Mouse (Mus musculus): Measurements from ENCODE around the gene Dhx37.

The Dhx37 gene

GRCm38 (mm10) chr5:125433793-125434337 lies at the start of gene Dhx37:
Gene Dhx37 (minus strand): TSS chr5:125434121.
- peak; percentile 72 for DNase-seq (ENCODE audit: extremely low read depth, low read depth, low spot score)

GRCm38 (mm10) chr5:125482474-125482873 lies 48.6 kb upstream of the Dhx37 start:
- DNase-seq (ENCODE audit: extremely low read depth, low read depth, low spot score): no peak

DNA sequence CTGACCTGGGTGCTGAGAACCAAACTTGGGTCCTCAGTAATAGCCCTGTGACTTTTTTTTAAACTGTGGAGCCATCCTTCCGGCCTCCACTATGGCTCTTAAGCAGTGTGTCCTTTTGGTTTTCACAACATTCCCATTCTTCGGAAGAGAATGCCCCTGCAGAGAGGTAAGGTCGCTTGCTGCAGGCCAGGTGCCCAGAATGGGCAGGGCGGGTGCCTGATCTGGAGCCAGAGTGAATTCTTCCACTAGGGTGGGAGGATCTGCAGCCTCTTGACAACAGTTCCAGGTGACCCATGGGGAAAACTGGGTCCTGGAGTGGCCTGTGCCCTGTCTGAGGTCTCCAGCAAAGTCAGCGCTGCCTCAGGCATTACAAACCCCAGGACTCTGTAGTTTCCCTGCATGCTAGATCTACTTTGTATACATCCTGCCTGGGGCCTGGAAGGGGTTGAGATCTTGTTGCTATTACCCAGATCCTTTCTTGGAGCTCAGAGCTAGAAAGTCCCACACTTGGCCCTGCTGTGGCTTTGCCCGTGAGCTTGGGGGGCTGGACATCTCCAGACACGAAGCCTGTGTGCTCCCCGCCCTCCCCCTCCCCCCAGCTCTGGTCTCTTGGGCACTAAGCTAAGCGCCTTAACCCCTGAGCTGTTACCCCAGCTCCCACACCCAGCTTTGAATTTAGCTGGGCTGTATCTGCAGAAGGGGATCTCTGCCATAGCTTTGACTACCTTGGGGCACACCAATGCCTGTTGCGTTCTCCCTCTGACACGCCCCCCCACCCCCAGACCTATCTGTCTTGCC lies 46.7 kb upstream of the Dhx37 start:
- no peak for DNase-seq (ENCODE audit: extremely low read depth, low read depth, low spot score)

DNA sequence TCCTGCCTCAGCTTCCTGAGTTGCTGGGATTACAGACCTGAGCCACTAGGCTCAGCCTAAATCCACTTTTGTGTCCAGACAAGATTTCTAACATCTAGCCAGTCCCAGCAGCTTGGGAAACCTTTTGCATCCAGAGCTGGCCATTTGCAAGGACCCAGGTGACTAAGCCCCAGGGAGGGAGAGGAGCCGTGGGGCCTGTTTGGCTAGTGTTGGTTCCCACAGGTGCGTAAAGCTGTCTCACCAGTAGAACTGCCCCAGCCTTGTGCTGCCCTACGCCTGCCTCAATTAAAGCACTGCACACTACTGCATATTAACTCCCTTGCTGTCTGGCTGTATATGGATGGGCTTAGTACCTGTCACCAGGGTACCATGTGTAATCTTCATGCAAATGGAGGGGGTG lies 45.5 kb upstream of the Dhx37 start:
- peak; percentile 25 for DNase-seq (ENCODE audit: extremely low read depth, low read depth, low spot score)

DNA sequence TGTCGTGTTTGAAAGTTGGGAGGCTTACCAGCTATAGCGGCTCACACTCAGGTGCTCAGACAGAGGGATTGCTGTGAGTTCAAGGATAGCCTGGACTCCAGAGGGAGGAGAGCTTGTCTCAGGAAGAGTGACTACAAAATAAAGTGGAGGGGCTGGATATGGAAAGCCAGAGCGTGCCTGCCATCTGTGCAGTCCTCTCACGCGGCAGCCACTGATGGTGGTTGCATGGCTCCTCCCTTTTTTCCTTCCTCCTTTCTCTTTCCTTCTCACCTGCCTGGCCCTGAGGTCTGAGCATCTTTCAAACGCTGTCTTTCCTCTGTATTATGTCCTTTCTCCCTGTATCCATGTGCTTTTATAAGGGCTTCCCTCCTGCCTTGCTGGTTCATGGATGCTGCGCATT lies 44.1 kb upstream of the Dhx37 start:
- DNase-seq (ENCODE audit: extremely low read depth, low read depth, low spot score): no peak

- peak; percentile 31 for DNase-seq (ENCODE audit: extremely low read depth, low read depth, low spot score)
Observed at GRCm38 (mm10) chr5:125477533-125477932, 43.6 kb upstream of the Dhx37 start.

- no peak for DNase-seq (ENCODE audit: extremely low read depth, low read depth, low spot score)
Observed at GRCm38 (mm10) chr5:125476799-125477198, 42.9 kb upstream of the Dhx37 start.

GRCm38 (mm10) chr5:125476286-125476625 lies 42.3 kb upstream of the Dhx37 start:
- no peak for DNase-seq (ENCODE audit: extremely low read depth, low read depth, low spot score)

- peak; percentile 49 for DNase-seq (ENCODE audit: extremely low read depth, low read depth, low spot score)
Observed at GRCm38 (mm10) chr5:125475601-125476285, 41.8 kb upstream of the Dhx37 start, which contains the start of gene Aacs. Gene Aacs (plus strand): TSS chr5:125475814.

DNA sequence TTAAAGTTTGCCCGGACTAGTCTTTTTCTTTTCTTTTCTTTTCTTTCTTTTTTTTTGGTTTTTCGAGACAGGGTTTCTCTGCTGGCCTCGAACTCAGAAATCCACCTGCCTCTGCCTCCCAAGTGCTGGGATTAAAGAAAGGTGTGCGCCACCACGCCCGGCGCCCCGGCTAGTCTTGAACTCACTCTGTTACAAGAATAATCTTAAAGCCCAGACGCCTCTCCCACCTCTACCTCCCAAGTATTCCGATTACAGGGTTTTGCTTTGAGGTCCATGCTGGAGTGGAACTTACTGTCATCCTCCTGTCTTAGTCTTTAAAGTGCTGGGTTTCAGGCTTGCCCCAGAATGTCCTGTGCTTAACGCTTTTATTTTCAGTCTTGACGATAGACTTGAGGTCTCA lies 41.1 kb upstream of the Dhx37 start:
- no peak for DNase-seq (ENCODE audit: extremely low read depth, low read depth, low spot score)

DNA sequence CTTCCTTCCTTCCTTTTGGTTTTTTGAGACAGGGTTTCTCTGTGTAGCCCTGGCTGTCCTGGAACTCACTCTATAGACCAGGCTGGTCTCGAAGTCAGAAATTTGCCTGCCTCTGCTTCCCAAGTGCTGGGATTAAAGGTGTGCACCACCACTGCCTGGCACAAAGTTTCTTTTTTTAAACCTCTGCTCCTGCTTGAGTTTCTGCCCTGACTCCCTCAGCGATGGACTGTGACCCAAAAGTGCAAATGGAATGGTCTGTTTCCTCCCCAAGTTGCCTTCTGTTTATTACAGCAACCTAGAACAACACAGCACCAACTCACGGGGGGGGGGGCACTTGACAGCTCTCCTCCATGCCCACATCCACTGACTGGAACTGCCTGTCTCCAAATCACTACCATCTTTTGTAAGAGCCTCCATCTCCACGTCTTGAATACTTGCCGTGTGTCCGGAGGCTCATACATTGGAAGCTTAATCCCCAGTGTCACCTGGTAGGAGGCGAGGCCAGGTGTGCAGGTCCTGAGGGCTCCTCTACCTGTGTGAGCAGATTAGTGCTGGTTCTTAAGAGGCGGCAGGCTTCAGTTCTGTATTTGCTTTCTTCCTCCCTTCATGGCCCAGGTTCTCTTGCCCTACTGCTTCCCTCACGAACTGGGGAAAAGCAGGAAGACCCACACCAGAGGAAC lies 39.0 kb upstream of the Dhx37 start:
- DNase-seq (ENCODE audit: extremely low read depth, low read depth, low spot score): peak; percentile 59

GRCm38 (mm10) chr5:125470713-125471112 lies 36.8 kb upstream of the Dhx37 start:
- DNase-seq (ENCODE audit: extremely low read depth, low read depth, low spot score): peak; percentile 71

GRCm38 (mm10) chr5:125467261-125467660 lies 33.3 kb upstream of the Dhx37 start:
- DNase-seq (ENCODE audit: extremely low read depth, low read depth, low spot score): no peak

- no peak for DNase-seq (ENCODE audit: extremely low read depth, low read depth, low spot score)
Observed at GRCm38 (mm10) chr5:125466483-125466882, 32.6 kb upstream of the Dhx37 start.

GRCm38 (mm10) chr5:125465701-125466106 lies 31.8 kb upstream of the Dhx37 start:
- DNase-seq (ENCODE audit: extremely low read depth, low read depth, low spot score): peak; percentile 67

DNA sequence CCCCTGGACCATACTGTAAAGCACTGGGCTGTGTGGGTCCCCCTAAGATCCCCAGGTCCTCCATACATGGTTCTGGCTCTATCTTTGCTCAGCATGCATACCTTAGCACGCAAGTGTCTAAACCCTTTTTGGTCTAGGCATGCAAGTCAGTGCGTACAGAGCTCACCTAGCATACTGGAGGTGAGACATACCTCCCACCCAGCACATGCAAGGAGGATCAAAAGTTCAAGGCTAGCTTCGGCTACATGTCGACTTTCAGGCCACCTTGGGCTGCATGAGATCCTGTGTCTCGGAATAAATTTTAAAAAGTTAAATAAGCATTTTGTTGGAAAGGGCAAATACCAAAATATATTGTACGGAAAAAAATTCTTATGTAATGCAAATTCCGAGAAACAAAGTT lies 31.3 kb upstream of the Dhx37 start:
- DNase-seq (ENCODE audit: extremely low read depth, low read depth, low spot score): no peak

DNA sequence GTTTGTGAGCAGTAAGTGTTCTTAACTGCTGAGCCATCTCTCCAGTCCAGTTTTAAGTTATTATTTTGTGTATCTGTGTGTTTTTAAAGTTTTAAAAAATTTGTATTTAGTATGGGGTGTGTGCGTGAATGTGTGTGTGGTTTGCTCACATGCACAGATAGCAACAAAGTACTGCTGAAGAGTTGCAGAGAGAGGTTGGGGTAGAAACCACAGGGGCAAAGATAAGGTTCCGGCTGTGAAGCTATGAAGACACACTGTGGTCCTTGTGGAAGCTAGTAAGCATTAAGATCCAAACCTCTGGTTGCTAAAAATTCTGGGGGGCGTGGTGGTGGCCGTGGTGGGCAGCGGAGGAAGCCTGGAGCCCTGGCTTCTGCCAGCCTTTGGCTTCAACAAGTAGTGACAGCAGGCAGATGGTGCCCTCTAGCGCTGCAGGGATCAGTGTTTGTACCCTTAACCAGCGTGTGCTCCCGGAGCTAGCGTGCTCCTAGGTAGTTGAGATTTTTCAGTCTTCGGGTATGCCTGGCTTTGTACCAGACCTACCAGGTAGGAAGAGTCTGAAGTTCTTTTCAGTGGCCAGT lies 28.0 kb upstream of the Dhx37 start:
- no peak for DNase-seq (ENCODE audit: extremely low read depth, low read depth, low spot score)

- no peak for DNase-seq (ENCODE audit: extremely low read depth, low read depth, low spot score)
Observed at GRCm38 (mm10) chr5:125460574-125460973, 26.7 kb upstream of the Dhx37 start.

- DNase-seq (ENCODE audit: extremely low read depth, low read depth, low spot score): no peak
Observed at GRCm38 (mm10) chr5:125457538-125457937, 23.6 kb upstream of the Dhx37 start.

DNA sequence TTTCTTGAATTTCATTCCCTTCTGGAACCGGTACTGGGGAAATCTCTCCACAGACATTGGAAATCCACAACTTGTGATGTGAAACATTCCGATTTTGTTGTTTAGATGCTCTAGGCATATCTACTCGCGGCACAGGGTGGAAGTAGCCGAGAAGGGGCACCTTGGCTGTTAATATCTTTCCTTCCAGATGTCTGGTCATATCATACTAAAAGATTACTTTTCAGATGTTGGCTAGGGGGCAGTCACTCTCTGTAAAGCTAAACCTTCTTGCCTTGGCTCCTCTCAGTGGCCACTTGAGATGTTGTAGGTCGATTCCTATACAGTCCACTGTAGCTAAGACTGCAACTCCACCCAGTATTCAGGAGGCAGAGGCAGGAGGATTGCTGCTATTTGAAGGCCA lies 22.2 kb upstream of the Dhx37 start:
- DNase-seq (ENCODE audit: extremely low read depth, low read depth, low spot score): no peak

- DNase-seq (ENCODE audit: extremely low read depth, low read depth, low spot score): no peak
Observed at GRCm38 (mm10) chr5:125452573-125452972, 18.7 kb upstream of the Dhx37 start.
